ENCODE assay signal across 9 mouse cellular contexts in genomic region chr6:94183354-94183851, GRCm38 (mm10).
A peak's percentile ranks its signal among the peaks of the same experiment; 100 is the strongest.
DNase-seq lines count a peak whose midpoint lies in the region; ATAC-seq and TF ChIP-seq lines count a peak whose summit lies in the region.
"Had no signal": no experiment of that assay in that cellular context is flagged by ENCODE, and none has a peak within 500 bp of the region (broad histone marks: within the 10 kb centered on the region; RNA-seq: fewer than 3 reads in every experiment).

No protein-coding gene starts in this region.

- no peak for DNase-seq in forebrain, embryonic 11.5 days (ENCODE audit: low spot score)
- DNase-seq in cerebellum, postnatal 25 days = peak; percentile 60 to 69
- peak; percentile 29 for DNase-seq in lung, postnatal 25 days (ENCODE audit: low spot score)
- no peak for DNase-seq in urinary bladder, postnatal 25 days (ENCODE audit: low spot score)
- DNase-seq in adrenal gland, adult 8-10 months = no peak

- H3K4me2 ChIP-seq in forebrain, embryonic 15.5 days (replicated peaks) = 0 out of 2 replicates have a peak overlapping the region, but pooled peaks have one; percentile 9
- no peak overlapping the region for H3K4me2 ChIP-seq in forebrain, embryonic 11.5 days (ENCODE audit: low read depth, low read length, severe bottlenecking)
- H3K4me2 ChIP-seq in hindbrain, embryonic 16.5 days (ENCODE audit: low read length) = peak overlapping the region; percentile 28

- WGBS in forebrain, embryonic 15.5 days = 27% methylated on average over 14 of the region's 14 CpGs
- 81% methylated on average over 14 of the region's 14 CpGs for WGBS in forebrain, embryonic 11.5 days
- WGBS in hindbrain, embryonic 16.5 days = 38% methylated on average over 14 of the region's 14 CpGs

- no peak overlapping the region for H3K9ac ChIP-seq in forebrain, embryonic 15.5 days (replicated peaks)
- H3K9ac ChIP-seq in forebrain, embryonic 11.5 days (ENCODE audit: low read length) = no peak overlapping the region
- no peak overlapping the region for H3K9ac ChIP-seq in hindbrain, embryonic 16.5 days (ENCODE audit: low read depth, low read length)

- no peak overlapping the region for H3K4me3 ChIP-seq in forebrain, embryonic 15.5 days
- H3K4me3 ChIP-seq in forebrain, embryonic 11.5 days (ENCODE audit: low read depth, low read length) = no peak overlapping the region
- H3K4me3 ChIP-seq in E14TG2a.4 (replicated peaks; ENCODE audit: low read length) = peak overlapping the region; percentile 57
- H3K4me3 ChIP-seq in hindbrain, embryonic 16.5 days (ENCODE audit: low read length) = no peak overlapping the region
- H3K4me3 ChIP-seq: myocyte had no signal

- peaks cover 20% of the 10 kb centered on the region for H3K4me1 ChIP-seq in forebrain, embryonic 15.5 days
- peaks cover 9% of the 10 kb centered on the region; the same call in 1 of the 2 replicates for H3K4me1 ChIP-seq in forebrain, embryonic 11.5 days (replicated peaks; ENCODE audit: control insufficient read depth, insufficient read depth, low read length)
- peaks cover 92% of the 10 kb centered on the region for H3K4me1 ChIP-seq in E14TG2a.4 (replicated peaks; ENCODE audit: low read depth, low read length)
- peaks cover 13% of the 10 kb centered on the region for H3K4me1 ChIP-seq in hindbrain, embryonic 16.5 days (ENCODE audit: control insufficient read depth, insufficient read depth, low read depth, low read length)

- no peaks in the 10 kb centered on the region for H3K36me3 ChIP-seq in forebrain, embryonic 15.5 days
- no peaks in the 10 kb centered on the region for H3K36me3 ChIP-seq in forebrain, embryonic 11.5 days (ENCODE audit: control insufficient read depth, insufficient read depth, low read length)
- no peaks in the 10 kb centered on the region for H3K36me3 ChIP-seq in E14TG2a.4 (ENCODE audit: insufficient read depth, low read length)
- no peaks in the 10 kb centered on the region for H3K36me3 ChIP-seq in hindbrain, embryonic 16.5 days (ENCODE audit: control insufficient read depth, insufficient read depth, low read length)

- H3K27ac ChIP-seq in forebrain, embryonic 15.5 days (replicated peaks) = no peak overlapping the region
- H3K27ac ChIP-seq in forebrain, embryonic 11.5 days (ENCODE audit: low read depth, low read length) = no peak overlapping the region
- no peak overlapping the region for H3K27ac ChIP-seq in hindbrain, embryonic 16.5 days (ENCODE audit: low read depth, low read length)

- no peaks in the 10 kb centered on the region for H3K27me3 ChIP-seq in forebrain, embryonic 15.5 days
- H3K27me3 ChIP-seq in forebrain, embryonic 11.5 days (ENCODE audit: control insufficient read depth, insufficient read depth, low read length) = no peaks in the 10 kb centered on the region
- no peaks in the 10 kb centered on the region for H3K27me3 ChIP-seq in E14TG2a.4 (ENCODE audit: insufficient read depth, low read length)
- H3K27me3 ChIP-seq in hindbrain, embryonic 16.5 days (replicated peaks; ENCODE audit: control insufficient read depth, insufficient read depth, low read length) = no peaks in the 10 kb centered on the region

- no peak for ATAC-seq in forebrain, embryonic 15.5 days (replicated peaks)
- ATAC-seq in forebrain, embryonic 11.5 days (replicated peaks; ENCODE audit: low FRiP score) = no peak
- no peak for ATAC-seq in hindbrain, embryonic 16.5 days

- TF ChIP-seq CTCF in E14TG2a.4 (conservative IDR thresholded peaks at IDR 0.05; ENCODE audit: low read length) = no peak

- H3K9me3 ChIP-seq in forebrain, embryonic 15.5 days = no peaks in the 10 kb centered on the region
- no peaks in the 10 kb centered on the region for H3K9me3 ChIP-seq in forebrain, embryonic 11.5 days (ENCODE audit: control insufficient read depth, low read length)
- no peaks in the 10 kb centered on the region for H3K9me3 ChIP-seq in E14TG2a.4 (ENCODE audit: low read length)
- no peaks in the 10 kb centered on the region for H3K9me3 ChIP-seq in hindbrain, embryonic 16.5 days (ENCODE audit: control insufficient read depth, low read length)

Comparison
In these comparisons a context has a peak if more than half of its experiments do, and no peak if none do; other contexts are left out.
1. DNase-seq: peak in cerebellum, postnatal 25 days (2 of 2) and lung, postnatal 25 days (single experiment); none in forebrain, embryonic 11.5 days (single experiment), urinary bladder, postnatal 25 days (single experiment) and adrenal gland, adult 8-10 months (single experiment).